Mouse (Mus musculus): Measurements from ENCODE around the gene Card10. TPM values are rescaled to one million over a fixed set of nuclear protein-coding genes. Genes with fewer than 3 reads are reported as not detected.
A peak's percentile ranks its signal among the peaks of the same experiment; 100 is the strongest.

Card10 gene
- polyA plus RNA-seq, 1 experiment from 2014 or later: 1.5 TPM

DNA sequence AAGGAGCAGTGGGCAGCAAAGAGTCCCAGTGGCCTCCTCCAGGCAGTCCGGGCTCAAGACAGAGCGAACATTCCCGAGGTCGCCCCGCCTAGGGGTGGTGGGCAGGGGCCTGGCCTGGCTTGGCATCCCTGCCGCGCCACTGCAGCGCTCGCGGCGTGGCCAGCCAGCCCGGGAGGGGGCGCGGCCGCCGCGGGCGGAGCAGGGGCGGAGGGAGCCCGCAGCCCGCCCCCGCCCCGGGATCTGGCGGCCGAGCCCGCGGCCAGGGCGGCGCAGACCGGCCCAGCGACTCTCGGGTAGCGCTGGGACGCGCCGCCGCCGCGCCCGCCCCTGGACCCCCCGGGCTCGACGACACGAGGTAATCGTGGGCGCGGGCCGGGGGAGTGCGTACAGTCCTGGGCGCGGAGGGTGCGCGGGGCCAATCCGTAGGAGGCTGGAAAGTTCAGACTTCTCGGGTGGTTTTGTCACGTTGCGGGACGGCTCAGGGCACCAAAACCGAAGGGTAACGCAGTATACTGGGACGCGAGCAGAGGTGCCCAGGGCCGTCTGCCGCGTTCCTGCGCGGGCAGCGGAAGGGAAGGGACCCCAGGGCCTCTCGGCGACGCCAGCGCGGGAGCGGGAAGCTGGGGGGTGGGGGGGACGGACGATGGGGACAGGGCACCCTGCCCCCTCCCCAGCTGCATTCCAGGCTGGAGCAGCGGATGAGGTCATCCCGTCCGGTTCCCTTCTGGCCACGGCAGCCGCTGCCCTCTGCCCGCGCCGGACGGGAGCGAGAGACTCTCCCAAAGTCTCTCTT, 39.7 kb upstream of the Card10 start, which contains the start of gene Cdc42ep1:
Cdc42ep1 (plus strand) TSS at position 254 of the 793 bp plus-strand sequence.
- H3K9ac ChIP-seq (replicated peaks): peak within 1 kb of the TSS; percentile 80
- peak; percentile 66 for DNase-seq

GRCm38 (mm10) chr15:78841161-78841790, 38.4 kb upstream of the Card10 start:
- WGBS (ENCODE audit: insufficient replicate concordance): 58% methylated on average over 6 of the region's 6 CpGs
- Histone ChIP-seq H3K9ac (replicated peaks) (no peak overlapping the region), H3K4me3 (ENCODE audit: low read depth, low read length) (no peak overlapping the region), H3K36me3 (replicated peaks; ENCODE audit: insufficient read depth, low read length) (no peaks in the 10 kb centered on the region), H3K27ac (ENCODE audit: low read depth) (0 out of 2 replicates have a peak overlapping the region, but pooled peaks have one; percentile 60), H3K27me3 (ENCODE audit: insufficient read depth, low read length) (peaks cover 18% of the 10 kb centered on the region), H3K4me2 (ENCODE audit: low read depth, low read length) (no peak overlapping the region), H3K9me3 (ENCODE audit: low read length) (no peaks in the 10 kb centered on the region), H3K4me1 (ENCODE audit: insufficient read depth) (peaks cover 22% of the 10 kb centered on the region)
- ATAC-seq (no peak), DNase-seq (no peak)
- no peak for TF ChIP-seq CTCF (IDR thresholded peaks at IDR 0.05; ENCODE audit: low read depth)
- no peak for TF ChIP-seq EP300 (IDR thresholded peaks at IDR 0.05; ENCODE audit: low read depth)

More for the DNA sequence above, 39.7 kb upstream of the Card10 start, which contains the start of gene Cdc42ep1:
- Histone ChIP-seq H3K4me1 (ENCODE audit: insufficient read depth) (peaks cover 29% of the 10 kb centered on the region), H3K27me3 (ENCODE audit: insufficient read depth, low read length) (peaks cover 18% of the 10 kb centered on the region), H3K4me2 (ENCODE audit: low read depth, low read length) (peak within 1 kb of the TSS; percentile 75), H3K27ac (ENCODE audit: low read depth) (peak within 1 kb of the TSS; percentile 97), H3K9me3 (ENCODE audit: low read length) (no peaks in the 10 kb centered on the region), H3K36me3 (replicated peaks; ENCODE audit: insufficient read depth, low read length) (peaks cover 6% of the 10 kb centered on the region), H3K4me3 (ENCODE audit: low read depth, low read length) (peak within 1 kb of the TSS; percentile 68)
- 1% methylated on average over 59 of the region's 86 CpGs for WGBS (ENCODE audit: insufficient replicate concordance)
- peak; percentile 79 for ATAC-seq
- TF ChIP-seq CTCF (IDR thresholded peaks at IDR 0.05; ENCODE audit: low read depth) (no peak), EP300 (IDR thresholded peaks at IDR 0.05; ENCODE audit: low read depth) (0 out of 2 replicates have a peak, but pooled peaks have one; percentile 7)

- Histone ChIP-seq H3K36me3 (replicated peaks; ENCODE audit: insufficient read depth, low read length) (no peaks in the 10 kb centered on the region), H3K4me3 (ENCODE audit: low read depth, low read length) (no peak overlapping the region), H3K4me2 (ENCODE audit: low read depth, low read length) (no peak overlapping the region), H3K27me3 (ENCODE audit: insufficient read depth, low read length) (peaks cover 18% of the 10 kb centered on the region), H3K9me3 (ENCODE audit: low read length) (no peaks in the 10 kb centered on the region), H3K27ac (ENCODE audit: low read depth) (0 out of 2 replicates have a peak overlapping the region, but pooled peaks have one; percentile 60), H3K4me1 (ENCODE audit: insufficient read depth) (peaks cover 17% of the 10 kb centered on the region), H3K9ac (replicated peaks) (no peak overlapping the region)
- no peak for TF ChIP-seq CTCF (IDR thresholded peaks at IDR 0.05; ENCODE audit: low read depth)
- no peak for TF ChIP-seq EP300 (IDR thresholded peaks at IDR 0.05; ENCODE audit: low read depth)
- WGBS (ENCODE audit: insufficient replicate concordance): 68% methylated on average over 11 of the region's 11 CpGs
- ATAC-seq (no peak), DNase-seq (no peak)
Observed at GRCm38 (mm10) chr15:78840751-78841150, 37.9 kb upstream of the Card10 start.

DNA sequence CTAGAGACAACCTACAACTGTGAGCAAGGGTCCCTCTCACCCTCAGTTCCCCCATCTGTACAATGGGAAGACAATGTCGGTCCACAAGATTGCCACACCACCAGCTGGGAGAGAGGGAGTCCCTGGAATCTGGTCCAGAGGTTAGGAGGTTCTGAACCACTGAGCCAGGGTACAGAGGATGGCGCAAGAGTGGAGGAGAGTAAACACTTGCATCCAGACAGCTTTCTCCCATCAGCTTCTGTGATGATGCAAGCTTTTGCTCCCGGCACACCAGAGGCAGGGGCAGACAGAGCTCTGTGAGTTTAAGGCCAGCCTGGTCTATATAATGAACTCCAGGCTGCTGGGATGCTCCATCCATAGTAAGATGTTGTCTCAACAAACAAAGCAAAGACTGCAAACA, 37.4 kb upstream of the Card10 start:
- no peaks in the 10 kb centered on the region for H3K9me3 ChIP-seq (ENCODE audit: low read length)
- DNase-seq (peak; percentile 79), ATAC-seq (peak; percentile 73)
- peaks cover 18% of the 10 kb centered on the region for H3K27me3 ChIP-seq (ENCODE audit: insufficient read depth, low read length)
- H3K9ac ChIP-seq (replicated peaks): no peak overlapping the region
- 0 out of 2 replicates have a peak overlapping the region, but pooled peaks have one; percentile 60 for H3K27ac ChIP-seq (ENCODE audit: low read depth)
- peak; percentile 81 for TF ChIP-seq EP300 (IDR thresholded peaks at IDR 0.05; ENCODE audit: low read depth)
- TF ChIP-seq CTCF (IDR thresholded peaks at IDR 0.05; ENCODE audit: low read depth): no peak
- H3K36me3 ChIP-seq (replicated peaks; ENCODE audit: insufficient read depth, low read length): no peaks in the 10 kb centered on the region
- no peak overlapping the region for H3K4me2 ChIP-seq (ENCODE audit: low read depth, low read length)
- H3K4me1 ChIP-seq (ENCODE audit: insufficient read depth): peaks cover 18% of the 10 kb centered on the region
- 38% methylated on average over 3 of the region's 3 CpGs for WGBS (ENCODE audit: insufficient replicate concordance)
- no peak overlapping the region for H3K4me3 ChIP-seq (ENCODE audit: low read depth, low read length)

DNA sequence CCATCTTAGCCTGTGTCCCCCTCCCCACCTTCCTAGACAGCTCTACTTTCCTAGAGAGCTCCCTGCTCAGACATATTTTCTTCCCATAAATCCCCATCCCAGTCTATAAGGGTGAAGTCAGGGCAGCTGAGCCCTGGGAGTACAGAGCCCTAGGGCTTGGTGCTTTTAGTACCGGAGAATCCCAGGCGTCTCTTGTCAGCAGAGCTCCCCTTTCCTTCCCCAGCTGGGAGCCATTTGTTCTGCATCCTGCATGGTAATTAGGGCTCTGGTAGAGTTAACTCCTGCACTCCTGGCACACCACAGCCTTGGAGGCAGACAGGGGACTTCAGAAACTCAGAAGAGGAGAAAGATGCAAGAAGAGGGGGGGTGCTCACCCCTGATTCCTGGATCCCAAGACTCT, 36.9 kb upstream of the Card10 start:
- WGBS (ENCODE audit: insufficient replicate concordance): 45% methylated on average over 2 of the region's 2 CpGs
- H3K9ac ChIP-seq (replicated peaks): no peak overlapping the region

DNA sequence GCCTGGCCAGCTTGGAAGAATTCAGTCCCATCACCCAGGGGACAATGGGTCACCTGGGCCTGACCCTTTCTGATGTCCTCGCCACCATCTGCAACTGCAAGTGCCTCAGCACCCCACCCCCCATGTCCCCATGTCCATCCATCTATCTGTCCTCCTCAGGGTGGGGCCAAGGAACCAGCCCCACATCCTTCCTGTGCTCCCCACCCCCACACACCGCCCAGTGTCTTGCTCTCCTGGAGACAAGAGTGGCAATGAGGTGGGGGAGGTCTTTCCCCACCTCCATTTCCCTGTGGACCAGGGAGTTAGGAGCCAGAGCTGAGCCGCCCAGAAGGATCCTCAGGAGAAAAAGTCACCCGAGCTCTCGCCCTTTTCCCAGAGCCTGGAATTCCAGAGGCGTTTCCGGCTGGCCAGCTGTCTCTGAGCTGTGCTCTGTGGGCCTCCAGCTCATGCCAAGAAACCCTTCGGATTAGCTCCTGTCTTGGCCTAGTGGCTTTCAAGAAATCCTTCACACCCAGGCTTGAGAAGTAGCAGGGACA, 33.3 kb upstream of the Card10 start:
- Histone ChIP-seq H3K27me3 (ENCODE audit: insufficient read depth, low read length) (no peaks in the 10 kb centered on the region), H3K27ac (ENCODE audit: low read depth) (peak overlapping the region; percentile 75), H3K4me1 (ENCODE audit: insufficient read depth) (peaks cover 32% of the 10 kb centered on the region), H3K4me2 (ENCODE audit: low read depth, low read length) (no peak overlapping the region), H3K4me3 (ENCODE audit: low read depth, low read length) (no peak overlapping the region), H3K36me3 (replicated peaks; ENCODE audit: insufficient read depth, low read length) (no peaks in the 10 kb centered on the region), H3K9ac (replicated peaks) (no peak overlapping the region), H3K9me3 (ENCODE audit: low read length) (no peaks in the 10 kb centered on the region)
- TF ChIP-seq CTCF (IDR thresholded peaks at IDR 0.05; ENCODE audit: low read depth) (no peak), EP300 (IDR thresholded peaks at IDR 0.05; ENCODE audit: low read depth) (no peak)
- no peak for DNase-seq
- 74% methylated on average over 8 of the region's 8 CpGs for WGBS (ENCODE audit: insufficient replicate concordance)
- ATAC-seq: no peak

More for the DNA sequence above, 36.9 kb upstream of the Card10 start:
- DNase-seq (no peak), ATAC-seq (no peak)
- H3K9me3 ChIP-seq (ENCODE audit: low read length): no peaks in the 10 kb centered on the region
- TF ChIP-seq CTCF (IDR thresholded peaks at IDR 0.05; ENCODE audit: low read depth) (no peak), EP300 (IDR thresholded peaks at IDR 0.05; ENCODE audit: low read depth) (no peak)
- H3K4me3 ChIP-seq (ENCODE audit: low read depth, low read length): no peak overlapping the region
- peaks cover 19% of the 10 kb centered on the region for H3K4me1 ChIP-seq (ENCODE audit: insufficient read depth)
- peaks cover 16% of the 10 kb centered on the region for H3K27me3 ChIP-seq (ENCODE audit: insufficient read depth, low read length)
- H3K27ac ChIP-seq (ENCODE audit: low read depth): no peak overlapping the region
- H3K4me2 ChIP-seq (ENCODE audit: low read depth, low read length): no peak overlapping the region
- no peaks in the 10 kb centered on the region for H3K36me3 ChIP-seq (replicated peaks; ENCODE audit: insufficient read depth, low read length)
